Mouse (Mus musculus) brown adipose tissue, adult 24 weeks (tissue): ENCODE results near the gene Urb1. TPM values are rescaled to one million over a fixed set of nuclear protein-coding genes. Genes with fewer than 3 reads are reported as not detected.

ENCODE experiments used
- H3K27ac ChIP-seq: fragments of 200-500 bp; replicated peaks from 2 replicates; pipeline ENCODE4 v1.5.1; 2012; ENCODE audit warnings: low read depth, mild to moderate bottlenecking, low read length
- H3K4me1 ChIP-seq: fragments of 200-500 bp; 2 replicates; pipeline ENCODE4 v1.6.1; 2012; ENCODE audit warnings: low read length, mixed read lengths; ENCODE audit not compliant: control insufficient read depth, insufficient read depth, insufficient read length
- H3K4me3 ChIP-seq: fragments of 200-500 bp; 2 replicates; pipeline ENCODE4 v1.5.1; 2012; ENCODE audit warnings: low read depth, mild to moderate bottlenecking, low read length, moderate library complexity; ENCODE audit not compliant: insufficient read depth
- polyA plus RNA-seq: library from polyadenylated mRNA; stranded (reverse); fragments of >200 nt; gene quantifications from 2 replicates; pipeline ENCODE4 v1.2.4, GENCODE M21; 2012; ENCODE audit not compliant: missing spikeins, insufficient read depth, insufficient read length

Urb1 gene
- polyA plus RNA-seq, 1 experiment: 7.5 TPM

- no peak overlapping the region for H3K4me3 ChIP-seq
- no peaks in the 10 kb centered on the region for H3K4me1 ChIP-seq
- H3K27ac ChIP-seq: no peak overlapping the region
Observed at GRCm38 (mm10) chr16:90766919-90767454, 43.2 kb downstream of the Urb1 start.

- no peak overlapping the region for H3K4me3 ChIP-seq
- no peaks in the 10 kb centered on the region for H3K4me1 ChIP-seq
- H3K27ac ChIP-seq: no peak overlapping the region
Observed at GRCm38 (mm10) chr16:90765195-90765877, 44.9 kb downstream of the Urb1 start.

- Histone ChIP-seq H3K4me1 (no peaks in the 10 kb centered on the region), H3K4me3 (no peak overlapping the region), H3K27ac (no peak overlapping the region)
Observed at GRCm38 (mm10) chr16:90760515-90760914, 49.7 kb downstream of the Urb1 start.

GRCm38 (mm10) chr16:90759335-90759734 is 50.9 kb downstream of the Urb1 start:
- no peak overlapping the region for H3K4me3 ChIP-seq
- H3K4me1 ChIP-seq: no peaks in the 10 kb centered on the region; the same call in none of the 2 replicates
- no peak overlapping the region for H3K27ac ChIP-seq

- H3K4me3 ChIP-seq: peak overlapping the region; percentile 32
- no peaks in the 10 kb centered on the region; the same call in none of the 2 replicates for H3K4me1 ChIP-seq
- H3K27ac ChIP-seq: peak overlapping the region; percentile 84
Observed at GRCm38 (mm10) chr16:90753386-90753941, 56.7 kb downstream of the Urb1 start.

- Histone ChIP-seq H3K4me1 (peaks cover 7% of the 10 kb centered on the region), H3K27ac (no peak overlapping the region), H3K4me3 (no peak overlapping the region)
Observed at GRCm38 (mm10) chr16:90748169-90748568, 62.0 kb downstream of the Urb1 start.

GRCm38 (mm10) chr16:90747143-90747542 is 63.1 kb downstream of the Urb1 start:
- H3K4me1 ChIP-seq: peaks cover 10% of the 10 kb centered on the region
- H3K4me3 ChIP-seq: no peak overlapping the region
- H3K27ac ChIP-seq: peak overlapping the region; percentile 25; the same call in 1 of the 2 replicates

- H3K4me1 ChIP-seq: peaks cover 6% of the 10 kb centered on the region
- peak within 1 kb of the TSS; percentile 96 for H3K27ac ChIP-seq
- peak within 1 kb of the TSS; percentile 75 for H3K4me3 ChIP-seq
Observed at GRCm38 (mm10) chr16:90738092-90738956, 71.9 kb downstream of the Urb1 start, which contains the start of gene Mrap. Gene Mrap, plus strand, starts transcription at chr16:90738207.

- H3K4me3 ChIP-seq: no peak overlapping the region
- H3K4me1 ChIP-seq: no peaks in the 10 kb centered on the region; the same call in 1 of the 2 replicates
- peak overlapping the region; percentile 89 for H3K27ac ChIP-seq
Observed at GRCm38 (mm10) chr16:90736672-90737270, 73.4 kb downstream of the Urb1 start.

- Histone ChIP-seq H3K4me3 (no peak overlapping the region), H3K4me1 (no peaks in the 10 kb centered on the region; the same call in 1 of the 2 replicates), H3K27ac (0 out of 2 replicates have a peak overlapping the region, but pooled peaks have one; percentile 8)
Observed at GRCm38 (mm10) chr16:90735611-90736010, 74.6 kb downstream of the Urb1 start.

- Histone ChIP-seq H3K4me1 (no peaks in the 10 kb centered on the region), H3K27ac (peak within 1 kb of the TSS; percentile 74), H3K4me3 (peak within 1 kb of the TSS; percentile 77)
Observed at GRCm38 (mm10) chr16:90727233-90728115, 82.7 kb downstream of the Urb1 start, which contains the start of gene Mis18a. Gene Mis18a, minus strand, starts transcription at chr16:90727404.

GRCm38 (mm10) chr16:90726600-90727227 is 83.5 kb downstream of the Urb1 start:
- peak overlapping the region; percentile 77 for H3K4me3 ChIP-seq
- no peak overlapping the region for H3K27ac ChIP-seq
- H3K4me1 ChIP-seq: no peaks in the 10 kb centered on the region

- H3K4me3 ChIP-seq: no peak overlapping the region
- no peaks in the 10 kb centered on the region for H3K4me1 ChIP-seq
- H3K27ac ChIP-seq: no peak overlapping the region
Observed at GRCm38 (mm10) chr16:90724051-90724450, 86.2 kb downstream of the Urb1 start.
